Mouse (Mus musculus) bone marrow, adult 2 months (tissue): ENCODE data around the gene Ankfy1.

Experiments used
- CTCF ChIP-seq: fragments of 200-500 bp; IDR thresholded peaks from 2 replicates; pipeline ENCODE4 v1.5.1; 2011; ENCODE audit warnings: low read length, control low read depth; ENCODE audit not compliant: control insufficient read depth, insufficient read depth
- POLR2A ChIP-seq: fragments of 200-500 bp; IDR thresholded peaks from 2 replicates; pipeline ENCODE4 v1.6.1; 2011; ENCODE audit warnings: low read depth, mild to moderate bottlenecking, control low read depth, low read length, borderline replicate concordance; ENCODE audit not compliant: control insufficient read depth

- TF ChIP-seq POLR2A (no peak), CTCF (no peak)
Measured at GRCm38 (mm10) chr11:72805232-72805631, 115.4 kb downstream of the Ankfy1 start.
